Mouse (Mus musculus) CD4-positive helper T cell, adult 2 months (primary cell): Measurements from ENCODE around the gene Srgap3.
"Not testable (repeated sequence)": the region's sequence is repeated elsewhere in the genome, so short reads cannot be mapped to it uniquely, and the experiment has no call there.

Experiments
- DNase-seq: peaks from one replicate; pipeline ENCODE4 v3.0.0-alpha.2; 2012; ENCODE audit warnings: low read depth, missing footprints, low spot score

Gene Srgap3

GRCm38 (mm10) chr6:112752007-112752406 lies 195.1 kb downstream of the Srgap3 start:
- DNase-seq: no peak

DNA sequence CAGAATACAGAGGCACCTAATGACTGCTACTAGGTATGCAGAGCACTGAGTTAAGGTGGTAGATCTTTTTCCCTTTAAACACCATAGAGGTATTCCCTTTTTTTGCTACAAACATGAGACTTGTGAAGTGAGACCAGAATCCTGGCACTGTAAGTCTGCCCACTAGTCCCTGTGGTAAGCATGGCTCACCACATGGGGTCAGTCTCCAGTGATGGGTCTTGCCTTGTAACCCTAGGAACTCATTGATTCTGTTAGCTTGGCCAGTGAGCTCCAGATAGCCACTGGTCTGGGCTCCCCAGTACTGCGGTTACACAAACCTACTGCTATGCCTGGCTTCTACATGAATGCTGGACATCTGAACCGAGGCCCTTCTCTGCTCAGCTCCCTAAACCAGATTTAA lies 204.8 kb downstream of the Srgap3 start:
- no peak for DNase-seq

- no peak for DNase-seq
These were observed 205.3 kb downstream of the Srgap3 start for GRCm38 (mm10) chr6:112741766-112742165.

DNA sequence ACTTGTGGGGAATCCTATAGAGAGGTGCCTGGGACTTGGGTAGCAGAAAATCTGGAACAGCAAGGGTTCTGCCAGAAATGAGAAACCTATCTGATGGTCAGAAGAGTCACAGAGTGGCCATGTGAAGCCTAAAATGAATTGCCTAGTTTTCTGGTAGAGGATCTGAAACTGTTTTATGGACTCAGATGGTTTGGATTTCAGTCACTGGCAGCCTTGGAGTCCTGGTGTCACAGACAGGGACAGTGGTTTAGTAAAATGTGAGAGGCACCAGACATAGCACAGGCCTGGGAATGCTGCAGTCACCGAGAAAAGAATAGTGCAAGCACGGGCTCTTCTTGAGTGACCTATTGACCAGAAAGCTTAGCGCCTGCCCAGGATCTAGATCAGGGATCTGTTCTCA lies 207.4 kb downstream of the Srgap3 start:
- DNase-seq: no peak

GRCm38 (mm10) chr6:112738924-112739323 lies 208.1 kb downstream of the Srgap3 start:
- no peak for DNase-seq

- DNase-seq: no peak
These were observed 210.6 kb downstream of the Srgap3 start for GRCm38 (mm10) chr6:112736471-112736870.

- DNase-seq: no peak
These were observed 212.0 kb downstream of the Srgap3 start for GRCm38 (mm10) chr6:112735054-112735453.

DNA sequence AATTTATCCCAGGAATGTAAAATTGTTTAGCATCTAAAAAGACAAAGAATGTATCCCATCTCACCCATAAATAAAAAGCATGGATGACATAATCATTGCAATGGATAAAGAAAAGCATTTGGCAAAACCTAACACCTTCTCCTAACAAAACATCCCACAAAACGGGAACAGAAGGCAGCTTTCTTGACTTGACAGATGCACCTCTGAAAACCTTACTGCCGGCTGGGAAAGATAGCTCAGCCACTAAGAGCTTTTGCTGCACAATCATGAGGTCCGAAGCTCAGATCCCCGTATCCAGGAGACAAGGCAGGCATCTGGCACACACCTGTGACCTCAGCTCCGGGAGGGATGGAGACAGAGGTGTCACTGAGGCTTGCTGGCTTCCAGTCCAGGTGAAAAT lies 213.1 kb downstream of the Srgap3 start:
- no peak for DNase-seq

- no peak for DNase-seq
These were observed 214.6 kb downstream of the Srgap3 start for GRCm38 (mm10) chr6:112732434-112732833.

DNA sequence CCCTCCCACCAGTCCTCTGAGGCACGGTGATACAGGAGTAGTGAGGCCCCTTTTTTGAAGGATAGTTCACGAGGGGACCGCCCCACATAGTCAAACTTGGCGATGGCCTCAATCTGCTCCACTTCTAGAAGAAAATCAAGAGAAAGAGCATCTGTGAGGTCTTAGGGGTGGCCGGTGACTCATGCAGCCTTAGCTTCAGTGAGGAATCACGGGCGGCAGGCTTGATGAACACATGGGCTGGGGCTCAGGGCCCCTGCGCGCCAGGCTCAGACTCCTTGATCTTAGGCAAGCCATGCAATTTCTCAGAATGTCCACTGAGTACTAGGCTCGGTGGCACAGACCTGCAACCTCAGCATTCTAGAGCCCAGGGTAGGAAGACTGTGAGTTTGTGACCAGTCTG lies 215.7 kb downstream of the Srgap3 start:
- no peak for DNase-seq

- no peak for DNase-seq
These were observed 218.2 kb downstream of the Srgap3 start for GRCm38 (mm10) chr6:112728760-112729422.

- DNase-seq: no peak
These were observed 221.6 kb downstream of the Srgap3 start for GRCm38 (mm10) chr6:112725468-112725867.

- DNase-seq: no peak
These were observed 226.5 kb downstream of the Srgap3 start for GRCm38 (mm10) chr6:112720409-112721080.

- no peak for DNase-seq
These were observed 227.1 kb downstream of the Srgap3 start for GRCm38 (mm10) chr6:112719983-112720382.

GRCm38 (mm10) chr6:112717168-112717567 lies 229.9 kb downstream of the Srgap3 start:
- DNase-seq: no peak

DNA sequence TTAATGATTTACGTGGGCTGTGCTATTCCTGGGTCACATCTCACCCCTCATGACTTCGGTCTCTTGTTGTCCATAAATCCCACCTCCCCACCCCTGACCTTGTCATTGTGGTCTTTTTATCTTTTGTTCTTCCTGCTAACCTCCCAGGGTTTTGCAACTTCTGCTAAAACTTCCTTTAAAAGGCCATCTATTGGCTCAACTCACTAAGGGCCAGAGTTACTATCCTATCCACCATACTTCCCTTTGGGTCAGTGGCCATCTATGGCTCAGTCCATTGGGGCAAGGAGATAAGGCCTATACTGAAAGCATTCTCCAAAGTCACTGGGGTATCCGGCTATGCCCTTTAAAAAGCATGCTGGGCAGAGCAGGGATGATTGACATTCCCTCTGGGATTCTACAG lies 233.1 kb downstream of the Srgap3 start:
- no peak for DNase-seq

- not testable (repeated sequence) for DNase-seq
These were observed 244.8 kb downstream of the Srgap3 start for GRCm38 (mm10) chr6:112702296-112702695.

DNA sequence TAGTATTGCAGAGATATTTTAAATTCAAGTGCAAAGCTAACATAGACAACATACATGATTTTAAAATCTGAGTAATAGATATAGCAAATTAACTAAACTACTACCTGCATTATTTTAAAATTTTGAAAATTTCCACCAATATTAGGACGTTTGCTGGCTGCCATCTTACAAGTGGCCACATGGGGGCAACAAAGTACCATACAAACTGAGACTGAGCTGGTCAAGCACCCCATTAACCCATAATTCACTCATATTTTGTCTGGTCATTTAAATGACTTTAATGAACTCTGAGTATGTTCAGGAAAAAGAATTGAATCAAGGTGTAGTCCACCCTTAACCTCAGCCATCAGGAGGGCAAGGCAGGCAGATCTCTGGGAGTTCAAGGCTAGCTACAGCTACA lies 246.7 kb downstream of the Srgap3 start:
- DNase-seq: peak; percentile 38

DNA sequence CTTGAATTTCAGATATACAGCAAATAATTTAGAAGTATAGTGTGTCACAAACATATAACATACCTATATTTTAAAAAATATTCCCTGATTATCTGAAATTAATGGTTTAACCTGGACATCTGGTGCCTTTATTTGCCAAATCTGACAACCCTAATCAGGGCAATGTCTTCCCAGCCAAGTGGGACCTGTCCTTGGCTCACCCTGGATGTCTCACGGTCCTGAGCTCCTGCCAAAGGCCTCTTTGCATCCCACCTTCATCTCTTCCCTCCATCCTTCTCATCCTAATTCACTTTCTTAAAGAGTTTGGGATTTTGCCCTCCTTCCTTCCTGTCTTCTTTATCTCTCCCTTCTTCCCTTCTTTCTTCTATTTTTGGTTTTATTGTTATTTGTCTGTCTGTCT lies 248.0 kb downstream of the Srgap3 start:
- no peak for DNase-seq

DNA sequence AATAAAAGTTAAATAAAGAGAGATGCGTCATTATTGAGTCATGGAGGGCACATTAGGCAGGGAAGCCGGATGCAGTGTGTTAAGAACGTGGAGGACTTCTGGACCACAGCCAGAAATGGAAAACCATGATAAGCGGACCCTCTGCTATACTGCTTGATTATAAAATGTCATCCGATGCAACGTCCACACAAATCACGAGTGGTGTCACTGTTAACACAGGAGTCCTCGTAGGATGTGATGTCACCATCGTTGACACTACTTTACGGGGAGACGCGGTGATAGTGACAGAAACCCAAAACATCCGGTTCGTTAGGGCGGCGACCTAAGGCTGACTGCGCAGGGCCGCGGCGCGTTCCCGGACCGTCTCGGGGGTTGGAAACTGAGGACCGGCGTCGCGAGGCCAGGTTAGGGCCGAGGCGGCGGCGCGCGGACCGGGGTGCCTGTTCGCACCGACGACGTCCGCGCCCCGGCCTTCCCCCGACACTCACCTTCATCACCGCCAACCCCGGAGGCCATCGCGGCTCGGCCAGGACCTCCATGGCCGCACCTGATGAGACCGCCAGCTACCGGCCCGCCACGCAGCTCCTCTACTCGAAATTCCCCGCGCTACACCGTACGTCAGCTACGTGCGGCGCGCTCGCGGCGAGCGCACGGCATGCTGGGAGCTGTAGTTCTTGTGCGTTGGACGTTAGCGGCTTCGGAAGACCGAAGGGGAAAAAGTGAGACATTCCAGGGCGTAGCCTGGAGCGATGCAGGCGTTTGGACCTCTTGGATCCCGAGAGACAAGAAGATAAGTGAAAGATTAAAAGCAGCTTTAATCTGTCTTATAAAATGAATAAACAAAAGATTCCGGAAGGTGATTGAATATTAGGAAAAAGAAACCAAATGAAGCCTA lies 250.8 kb downstream of the Srgap3 start, which contains the start of gene Rad18:
Gene Rad18, minus strand, starts transcription at position 631 of the 895 bp plus-strand sequence.
- DNase-seq: peak; percentile 94

- no peak for DNase-seq
These were observed 252.6 kb downstream of the Srgap3 start for GRCm38 (mm10) chr6:112694492-112694891.

GRCm38 (mm10) chr6:112691523-112691922 lies 255.5 kb downstream of the Srgap3 start:
- no peak for DNase-seq
